Mouse (Mus musculus): ENCODE results near the gene Tubb4b. TPM values are rescaled to one million over a fixed set of nuclear protein-coding genes. Genes with fewer than 3 reads are reported as not detected.

Gene Tubb4b
- polyA plus RNA-seq, 1 experiment from 2014 or later, result 704 TPM

DNA sequence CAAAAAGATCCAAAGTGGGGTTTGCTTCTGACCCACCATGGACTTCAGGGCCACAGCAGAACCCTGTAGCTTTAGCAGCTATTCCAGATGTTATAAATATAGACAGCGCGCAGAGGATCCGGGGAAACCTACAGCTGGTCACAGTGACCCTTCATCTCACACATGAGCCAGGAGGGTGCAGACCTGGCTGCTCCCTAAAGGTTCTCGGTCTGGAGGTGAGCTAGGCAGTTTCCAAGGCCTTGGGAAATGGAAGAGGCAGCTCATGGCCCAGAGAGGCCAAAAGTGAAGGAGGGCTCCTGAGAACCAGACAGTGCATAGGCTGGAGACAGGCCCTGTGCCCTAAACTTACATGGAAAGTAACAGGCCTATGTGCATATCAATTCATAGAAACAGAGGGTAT lies 50.7 kb downstream of the Tubb4b start:
- Histone ChIP-seq H3K36me3 (no peaks in the 10 kb centered on the region), H3K4me1 (peaks cover 57% of the 10 kb centered on the region), H3K4me3 (no peak overlapping the region), H3K9ac (no peak overlapping the region), H3K9me3 (no peaks in the 10 kb centered on the region), H3K27ac (no peak overlapping the region), H3K27me3 (peaks cover 24% of the 10 kb centered on the region), H3K4me2 (no peak overlapping the region)
- ATAC-seq (ENCODE audit: borderline replicate concordance, extremely low read depth, low FRiP score, low TSS enrichment), result no peak
- 92% methylated on average over 4 of the region's 4 CpGs for WGBS

DNA sequence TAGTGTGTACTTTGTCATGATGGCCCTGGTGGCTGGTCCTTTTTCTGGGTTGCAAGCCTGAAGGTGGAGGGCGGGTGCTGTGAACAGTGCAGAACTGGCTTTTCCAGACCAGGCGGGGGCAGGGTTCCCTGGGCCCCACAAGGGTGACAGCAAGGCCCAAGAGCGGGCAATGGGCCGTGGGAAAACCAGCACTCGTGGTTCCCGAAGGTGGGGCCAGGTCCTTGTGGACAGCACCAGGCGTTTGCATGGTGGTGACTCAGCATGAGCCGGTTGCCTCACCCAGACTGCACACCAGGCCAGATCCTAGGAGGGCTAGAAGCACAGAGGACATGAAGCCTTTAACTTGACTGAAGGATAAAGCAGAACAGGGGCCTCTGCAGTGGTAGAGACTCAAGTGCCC lies 51.9 kb downstream of the Tubb4b start:
- 51% methylated on average over 8 of the region's 8 CpGs for WGBS
- no peak overlapping the region for H3K27ac ChIP-seq
- H3K4me3 ChIP-seq, result no peak overlapping the region
- ATAC-seq (ENCODE audit: borderline replicate concordance, extremely low read depth, low FRiP score, low TSS enrichment), result no peak
- no peaks in the 10 kb centered on the region for H3K36me3 ChIP-seq
- H3K4me1 ChIP-seq, result peaks cover 53% of the 10 kb centered on the region
- H3K9ac ChIP-seq, result no peak overlapping the region
- H3K27me3 ChIP-seq, result peaks cover 12% of the 10 kb centered on the region
- H3K9me3 ChIP-seq, result no peaks in the 10 kb centered on the region
- H3K4me2 ChIP-seq, result no peak overlapping the region

Other genes starting within 250 kb of the Tubb4b start
- gene Mrpl41, start 249.6 kb downstream of the Tubb4b start, polyA plus RNA-seq (2015; fragmentation: Nextera tagmentation; extraction: Ambion mirVana), result 106 and 114 TPM in 2 replicates
- 5.1 and 7.9 TPM in 2 replicates for gene Pnpla7, start 248.7 kb downstream of the Tubb4b start, polyA plus RNA-seq (2015; fragmentation: Nextera tagmentation; extraction: Ambion mirVana)
- gene Nsmf, start 170.3 kb downstream of the Tubb4b start, polyA plus RNA-seq (2015; fragmentation: Nextera tagmentation; extraction: Ambion mirVana), result 67.3 and 71.1 TPM in 2 replicates
- gene Entpd8, start 144.4 kb downstream of the Tubb4b start, polyA plus RNA-seq (2015; fragmentation: Nextera tagmentation; extraction: Ambion mirVana), result 0.31 and 0.52 TPM in 2 replicates
- gene Noxa1, start 129.6 kb downstream of the Tubb4b start, polyA plus RNA-seq (2015; fragmentation: Nextera tagmentation; extraction: Ambion mirVana), result 1.0 and 1.1 TPM in 2 replicates
- 15.7 and 16.0 TPM in 2 replicates for gene Nrarp, start 43.9 kb downstream of the Tubb4b start, polyA plus RNA-seq (2015; fragmentation: Nextera tagmentation; extraction: Ambion mirVana)
- 8.8 and 11.7 TPM in 2 replicates for gene Tor4a, start 27.8 kb downstream of the Tubb4b start, polyA plus RNA-seq (2015; fragmentation: Nextera tagmentation; extraction: Ambion mirVana)
- 121 and 122 TPM in 2 replicates for gene Nelfb, start 13.2 kb downstream of the Tubb4b start, polyA plus RNA-seq (2015; fragmentation: Nextera tagmentation; extraction: Ambion mirVana)
- gene Stpg3, start 10.1 kb downstream of the Tubb4b start, polyA plus RNA-seq (2015; fragmentation: Nextera tagmentation; extraction: Ambion mirVana), result not detected in 2 replicates
- 0.69 and 1.4 TPM in 2 replicates for gene Fam166a, start 6.0 kb downstream of the Tubb4b start, polyA plus RNA-seq (2015; fragmentation: Nextera tagmentation; extraction: Ambion mirVana)
- gene Slc34a3, start 9.7 kb upstream of the Tubb4b start, polyA plus RNA-seq (2015; fragmentation: Nextera tagmentation; extraction: Ambion mirVana), result not detected in 2 replicates
- gene Rnf224, start 12.1 kb upstream of the Tubb4b start, polyA plus RNA-seq (2015; fragmentation: Nextera tagmentation; extraction: Ambion mirVana), result not detected in 2 replicates
- gene Rnf208, start 17.6 kb upstream of the Tubb4b start, polyA plus RNA-seq (2015; fragmentation: Nextera tagmentation; extraction: Ambion mirVana), result 8.9 and 9.9 TPM in 2 replicates
- 0.19 and 0.35 TPM in 2 replicates for gene Cysrt1, start 17.8 kb upstream of the Tubb4b start, polyA plus RNA-seq (2015; fragmentation: Nextera tagmentation; extraction: Ambion mirVana)
- gene AL732309.1, start 22.2 kb upstream of the Tubb4b start, polyA plus RNA-seq (2015; fragmentation: Nextera tagmentation; extraction: Ambion mirVana), result 3.5 and 5.0 TPM in 2 replicates
- 24.4 and 24.5 TPM in 2 replicates for gene Tmem203, start 30.7 kb upstream of the Tubb4b start, polyA plus RNA-seq (2015; fragmentation: Nextera tagmentation; extraction: Ambion mirVana)
- 6.7 and 8.7 TPM in 2 replicates for gene Tprn, start 37.9 kb upstream of the Tubb4b start, polyA plus RNA-seq (2015; fragmentation: Nextera tagmentation; extraction: Ambion mirVana)
- 229 and 239 TPM in 2 replicates for gene Ssna1, start 47.7 kb upstream of the Tubb4b start, polyA plus RNA-seq (2015; fragmentation: Nextera tagmentation; extraction: Ambion mirVana)
- 132 and 136 TPM in 2 replicates for gene Anapc2, start 47.8 kb upstream of the Tubb4b start, polyA plus RNA-seq (2015; fragmentation: Nextera tagmentation; extraction: Ambion mirVana)
- gene Tmem210, start 63.4 kb upstream of the Tubb4b start, polyA plus RNA-seq (2015; fragmentation: Nextera tagmentation; extraction: Ambion mirVana), result not detected in 2 replicates
- gene Lrrc26, start 65.2 kb upstream of the Tubb4b start, polyA plus RNA-seq (2015; fragmentation: Nextera tagmentation; extraction: Ambion mirVana), result 3.4 and 4.5 TPM in 2 replicates
- 0.45 and 0.48 TPM in 2 replicates for gene Grin1, start 94.5 kb upstream of the Tubb4b start, polyA plus RNA-seq (2015; fragmentation: Nextera tagmentation; extraction: Ambion mirVana)
- gene Man1b1, start 107.6 kb upstream of the Tubb4b start, polyA plus RNA-seq (2015; fragmentation: Nextera tagmentation; extraction: Ambion mirVana), result 48.8 and 52.0 TPM in 2 replicates
- 14.5 and 14.9 TPM in 2 replicates for gene Dpp7, start 131.7 kb upstream of the Tubb4b start, polyA plus RNA-seq (2015; fragmentation: Nextera tagmentation; extraction: Ambion mirVana)
- gene Uap1l1, start 141.0 kb upstream of the Tubb4b start, polyA plus RNA-seq (2015; fragmentation: Nextera tagmentation; extraction: Ambion mirVana), result 16.4 and 20.5 TPM in 2 replicates
- gene Sapcd2, start 147.6 kb upstream of the Tubb4b start, polyA plus RNA-seq (2015; fragmentation: Nextera tagmentation; extraction: Ambion mirVana), result 42.2 and 45.2 TPM in 2 replicates
- gene Entpd2, start 171.2 kb upstream of the Tubb4b start, polyA plus RNA-seq (2015; fragmentation: Nextera tagmentation; extraction: Ambion mirVana), result 2.1 and 3.6 TPM in 2 replicates
- gene Npdc1, start 174.6 kb upstream of the Tubb4b start, polyA plus RNA-seq (2015; fragmentation: Nextera tagmentation; extraction: Ambion mirVana), result 27.5 and 28.7 TPM in 2 replicates
- gene Fut7, start 198.6 kb upstream of the Tubb4b start, polyA plus RNA-seq (2015; fragmentation: Nextera tagmentation; extraction: Ambion mirVana), result 0.11 TPM in 1 of 2 replicates, not detected in the other
- gene Abca2, start 204.0 kb upstream of the Tubb4b start, polyA plus RNA-seq (2015; fragmentation: Nextera tagmentation; extraction: Ambion mirVana), result 4.5 and 4.8 TPM in 2 replicates
- gene Clic3, start 232.1 kb upstream of the Tubb4b start, polyA plus RNA-seq (2015; fragmentation: Nextera tagmentation; extraction: Ambion mirVana), result 77.9 and 90.3 TPM in 2 replicates
- gene Paxx, start 236.4 kb upstream of the Tubb4b start, polyA plus RNA-seq (2015; fragmentation: Nextera tagmentation; extraction: Ambion mirVana), result 31.5 and 37.0 TPM in 2 replicates
- gene Ptgds, start 245.3 kb upstream of the Tubb4b start, polyA plus RNA-seq (2015; fragmentation: Nextera tagmentation; extraction: Ambion mirVana), result 10.2 and 24.3 TPM in 2 replicates